Mouse (Mus musculus): ENCODE data around the gene Chac1. TPM values are rescaled to one million over a fixed set of nuclear protein-coding genes. Genes with fewer than 3 reads are reported as not detected.

Chac1 gene
- total and polyA plus RNA-seq, 2 experiments from 2014 or later: 9.1 to 20.4 TPM

DNA sequence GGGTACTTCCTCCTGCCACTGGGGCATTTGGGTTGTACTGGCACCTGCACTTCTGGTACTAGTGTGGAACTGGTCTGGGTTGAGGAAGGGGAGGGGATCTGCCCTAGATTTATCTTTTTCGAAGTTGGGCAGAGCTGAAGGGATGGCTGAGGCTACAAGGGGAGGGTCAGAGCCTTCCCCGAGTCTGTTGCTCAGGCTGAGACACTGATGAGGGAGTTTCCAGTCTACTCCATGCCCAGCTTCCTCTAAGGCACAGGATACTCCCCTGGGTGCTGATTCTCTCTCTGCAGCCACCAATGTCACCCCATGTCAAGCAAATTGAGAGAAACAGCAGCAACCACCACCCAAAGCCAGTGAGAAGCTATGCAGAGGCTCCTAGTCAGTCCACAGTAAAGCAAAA lies 15.0 kb upstream of the Chac1 start:
- ATAC-seq (no peak), DNase-seq (no peak)
- WGBS: 84% methylated on average over 2 of the region's 2 CpGs
- Histone ChIP-seq H3K9me3 (ENCODE audit: low read length) (no peaks in the 10 kb centered on the region), H3K9ac (no peak overlapping the region), H3K36me3 (ENCODE audit: insufficient read depth) (no peaks in the 10 kb centered on the region), H3K4me3 (ENCODE audit: low read depth, low read length) (no peak overlapping the region), H3K4me2 (ENCODE audit: low read depth) (no peak overlapping the region), H3K27me3 (ENCODE audit: insufficient read depth, low read length) (peaks cover 1% of the 10 kb centered on the region; the same call in 1 of the 2 replicates), H3K4me1 (ENCODE audit: insufficient read depth) (peaks cover 4% of the 10 kb centered on the region; the same call in 1 of the 2 replicates), H3K27ac (ENCODE audit: low read depth, low read length) (no peak overlapping the region)
- TF ChIP-seq CTCF (IDR thresholded peaks at IDR 0.05; ENCODE audit: low read depth): no peak

DNA sequence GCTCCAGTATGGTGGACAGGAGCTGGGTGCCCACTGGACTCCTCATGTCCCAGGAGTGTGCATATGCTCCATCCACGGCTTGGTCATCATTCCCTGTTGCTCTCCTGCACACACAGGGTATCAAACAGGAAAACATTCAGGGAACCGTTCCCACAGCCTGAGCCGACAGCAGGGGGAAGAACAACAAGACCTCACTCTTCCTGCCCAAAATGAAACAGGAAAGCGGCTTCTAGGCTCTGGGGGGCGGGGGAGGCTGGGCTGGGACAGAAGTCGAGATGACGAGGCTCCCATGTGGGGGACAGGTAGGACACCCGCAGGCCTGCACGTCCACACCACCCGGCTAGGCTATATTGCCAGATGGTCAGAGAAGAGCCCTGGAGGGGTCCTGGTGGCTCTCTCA lies 14.6 kb upstream of the Chac1 start:
- H3K9ac ChIP-seq: no peak overlapping the region
- DNase-seq: no peak
- no peak overlapping the region for H3K4me2 ChIP-seq (ENCODE audit: low read depth)
- WGBS: 75% methylated on average over 10 of the region's 10 CpGs
- H3K4me1 ChIP-seq (ENCODE audit: insufficient read depth): peaks cover 4% of the 10 kb centered on the region; the same call in 1 of the 2 replicates
- H3K9me3 ChIP-seq (ENCODE audit: low read length): no peaks in the 10 kb centered on the region
- H3K27me3 ChIP-seq (ENCODE audit: insufficient read depth, low read length): no peaks in the 10 kb centered on the region
- TF ChIP-seq CTCF (IDR thresholded peaks at IDR 0.05; ENCODE audit: low read depth): no peak
- ATAC-seq: no peak
- no peak overlapping the region for H3K4me3 ChIP-seq (ENCODE audit: low read depth, low read length)
- H3K27ac ChIP-seq (ENCODE audit: low read depth, low read length): no peak overlapping the region
- no peaks in the 10 kb centered on the region for H3K36me3 ChIP-seq (ENCODE audit: insufficient read depth)

DNA sequence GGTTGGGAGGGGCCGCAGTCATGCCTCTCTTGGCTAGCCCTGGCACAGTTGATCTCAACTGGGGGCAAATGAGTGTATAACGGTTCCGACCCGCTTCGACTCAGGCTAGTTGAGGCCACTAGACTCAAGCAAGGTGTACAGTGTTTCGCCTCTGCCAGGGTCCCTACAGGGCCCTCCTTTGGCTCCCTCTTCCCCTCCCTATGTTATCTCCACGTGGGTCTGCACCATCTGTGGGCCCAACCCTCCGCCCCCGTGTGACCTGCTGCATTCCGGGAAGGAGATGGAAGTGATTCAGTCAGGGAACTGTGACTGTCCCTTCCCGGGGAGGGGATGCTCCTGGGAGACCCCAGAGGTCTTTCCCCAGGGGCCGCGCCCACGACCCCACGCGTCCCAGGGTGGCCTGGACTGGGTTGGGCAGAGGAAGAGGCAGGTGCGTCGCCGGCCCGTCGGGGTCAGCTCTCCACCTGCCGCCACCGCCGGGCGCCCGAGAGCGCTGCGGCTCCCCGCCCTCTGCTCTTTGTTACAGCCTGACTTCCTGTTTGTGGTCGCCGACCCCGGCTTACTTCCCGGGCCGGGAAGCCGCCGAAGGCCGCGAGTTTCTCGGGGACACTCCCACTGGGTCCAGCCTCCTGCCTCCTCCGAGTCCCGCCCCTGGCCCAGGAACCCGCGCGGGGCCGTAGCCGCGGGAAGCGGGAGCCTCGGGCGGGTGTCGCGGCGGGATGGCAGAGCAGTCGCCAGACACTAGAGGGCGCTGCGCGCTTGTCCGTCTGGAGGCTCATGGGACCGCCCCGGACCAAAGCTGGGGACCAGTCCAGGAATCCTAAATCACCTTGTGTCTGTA lies 13.4 kb upstream of the Chac1 start:
- H3K4me3 ChIP-seq (ENCODE audit: low read depth, low read length): peak overlapping the region; percentile 61
- H3K9me3 ChIP-seq (ENCODE audit: low read length): no peaks in the 10 kb centered on the region
- no peaks in the 10 kb centered on the region for H3K27me3 ChIP-seq (ENCODE audit: insufficient read depth, low read length)
- WGBS: 7% methylated on average over 60 of the region's 60 CpGs
- H3K4me1 ChIP-seq (ENCODE audit: insufficient read depth): peaks cover 4% of the 10 kb centered on the region; the same call in 1 of the 2 replicates
- H3K27ac ChIP-seq (ENCODE audit: low read depth, low read length): peak overlapping the region; percentile 58; the same call in 1 of the 2 replicates
- no peaks in the 10 kb centered on the region for H3K36me3 ChIP-seq (ENCODE audit: insufficient read depth)
- ATAC-seq: peak; percentile 91
- peak; percentile 92 for DNase-seq
- peak overlapping the region; percentile 81 for H3K9ac ChIP-seq
- peak overlapping the region; percentile 91 for H3K4me2 ChIP-seq (ENCODE audit: low read depth)
- peak; percentile 94 for TF ChIP-seq CTCF (IDR thresholded peaks at IDR 0.05; ENCODE audit: low read depth)

DNA sequence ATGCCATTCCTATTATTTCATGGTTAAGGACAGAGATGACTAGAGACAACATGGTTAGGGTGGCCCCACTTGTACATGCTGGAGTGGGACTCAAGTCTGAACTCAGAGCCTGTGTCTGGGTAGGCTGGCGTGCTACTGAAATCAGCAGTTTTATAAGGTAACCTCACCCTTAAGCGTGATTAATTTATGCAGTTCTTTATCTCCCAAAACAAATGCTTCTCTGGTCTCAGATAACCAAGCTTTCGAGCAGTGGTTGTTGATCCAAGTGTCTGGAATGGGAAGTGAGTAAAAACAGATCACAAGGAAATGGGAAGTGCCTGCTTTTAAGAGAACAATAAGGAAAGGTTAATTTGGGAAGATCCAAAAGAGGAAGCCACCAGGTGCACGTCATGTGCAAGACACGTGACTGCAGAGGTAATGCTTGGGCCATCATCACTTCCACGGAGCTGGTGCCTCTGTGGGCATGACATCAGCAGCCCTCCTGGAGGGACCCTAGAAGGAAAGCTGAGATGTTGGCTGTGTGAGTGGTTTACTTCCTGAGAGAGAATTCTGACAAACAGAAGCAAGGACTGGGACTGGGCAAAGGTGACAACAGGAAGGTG lies 6.4 kb upstream of the Chac1 start:
- Histone ChIP-seq H3K27me3 (ENCODE audit: insufficient read depth, low read length) (no peaks in the 10 kb centered on the region), H3K9ac (no peak overlapping the region), H3K4me1 (ENCODE audit: insufficient read depth) (no peaks in the 10 kb centered on the region), H3K36me3 (ENCODE audit: insufficient read depth) (no peaks in the 10 kb centered on the region), H3K9me3 (ENCODE audit: low read length) (no peaks in the 10 kb centered on the region), H3K27ac (ENCODE audit: low read depth, low read length) (no peak overlapping the region), H3K4me2 (ENCODE audit: low read depth) (no peak overlapping the region), H3K4me3 (ENCODE audit: low read depth, low read length) (no peak overlapping the region)
- TF ChIP-seq CTCF (IDR thresholded peaks at IDR 0.05; ENCODE audit: low read depth): no peak
- ATAC-seq: no peak
- no peak for DNase-seq
- 53% methylated on average over 6 of the region's 6 CpGs for WGBS

DNA sequence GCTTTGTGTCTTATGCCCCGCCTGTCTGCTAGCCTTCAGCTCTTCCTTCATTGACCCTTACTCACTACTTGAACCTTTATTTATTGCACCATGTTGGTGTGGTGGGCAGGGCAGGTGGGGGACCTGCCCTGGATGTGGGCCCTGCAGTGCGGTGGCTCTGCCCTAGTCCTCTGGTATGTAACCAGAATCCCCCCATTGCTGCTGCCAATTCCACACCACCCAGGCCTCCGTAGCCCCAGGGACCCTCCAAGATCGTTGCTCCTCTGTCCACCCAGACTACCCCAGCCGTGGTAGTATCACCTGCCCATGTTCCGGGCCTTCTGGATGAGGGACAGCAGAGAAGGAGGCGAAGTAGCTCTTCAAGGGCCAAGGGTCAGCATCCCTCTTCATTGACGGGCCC lies 2.7 kb downstream of the Chac1 start:
- ATAC-seq: no peak
- Histone ChIP-seq H3K27ac (ENCODE audit: low read depth, low read length) (no peak overlapping the region), H3K4me1 (ENCODE audit: insufficient read depth) (peaks cover 6% of the 10 kb centered on the region; the same call in 1 of the 2 replicates), H3K4me2 (ENCODE audit: low read depth) (no peak overlapping the region), H3K27me3 (ENCODE audit: insufficient read depth, low read length) (no peaks in the 10 kb centered on the region), H3K9ac (no peak overlapping the region), H3K9me3 (ENCODE audit: low read length) (no peaks in the 10 kb centered on the region), H3K36me3 (ENCODE audit: insufficient read depth) (no peaks in the 10 kb centered on the region), H3K4me3 (ENCODE audit: low read depth, low read length) (no peak overlapping the region)
- 87% methylated on average over 8 of the region's 8 CpGs for WGBS
- no peak for DNase-seq
- TF ChIP-seq CTCF (IDR thresholded peaks at IDR 0.05; ENCODE audit: low read depth): no peak

DNA sequence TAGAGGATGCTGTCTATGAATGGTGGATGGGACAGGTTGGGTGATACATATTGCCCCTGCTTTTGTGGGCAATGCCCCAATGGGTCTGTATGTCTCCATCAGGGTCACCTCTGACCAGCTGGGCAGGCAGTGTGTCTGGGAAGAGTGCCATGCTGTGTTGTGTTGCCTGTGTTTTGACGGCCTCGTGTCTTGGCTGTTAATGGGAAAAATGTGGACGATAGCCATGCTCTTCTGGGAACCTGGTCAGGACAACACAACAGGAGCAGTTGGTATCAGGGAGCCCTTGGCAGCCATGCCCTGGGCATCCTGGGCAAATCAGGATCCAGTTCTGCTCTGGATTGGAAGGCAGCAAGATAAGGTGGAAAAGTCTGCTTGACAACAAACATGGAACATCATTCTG lies 4.1 kb downstream of the Chac1 start:
- Histone ChIP-seq H3K9ac (no peak overlapping the region), H3K4me2 (ENCODE audit: low read depth) (no peak overlapping the region), H3K4me1 (ENCODE audit: insufficient read depth) (peaks cover 6% of the 10 kb centered on the region; the same call in 1 of the 2 replicates), H3K4me3 (ENCODE audit: low read depth, low read length) (no peak overlapping the region), H3K9me3 (ENCODE audit: low read length) (no peaks in the 10 kb centered on the region), H3K27ac (ENCODE audit: low read depth, low read length) (no peak overlapping the region), H3K27me3 (ENCODE audit: insufficient read depth, low read length) (no peaks in the 10 kb centered on the region), H3K36me3 (ENCODE audit: insufficient read depth) (no peaks in the 10 kb centered on the region)
- TF ChIP-seq CTCF (IDR thresholded peaks at IDR 0.05; ENCODE audit: low read depth): no peak
- WGBS: 61% methylated on average over 3 of the region's 3 CpGs
- ATAC-seq (no peak), DNase-seq (peak; percentile 15)

DNA sequence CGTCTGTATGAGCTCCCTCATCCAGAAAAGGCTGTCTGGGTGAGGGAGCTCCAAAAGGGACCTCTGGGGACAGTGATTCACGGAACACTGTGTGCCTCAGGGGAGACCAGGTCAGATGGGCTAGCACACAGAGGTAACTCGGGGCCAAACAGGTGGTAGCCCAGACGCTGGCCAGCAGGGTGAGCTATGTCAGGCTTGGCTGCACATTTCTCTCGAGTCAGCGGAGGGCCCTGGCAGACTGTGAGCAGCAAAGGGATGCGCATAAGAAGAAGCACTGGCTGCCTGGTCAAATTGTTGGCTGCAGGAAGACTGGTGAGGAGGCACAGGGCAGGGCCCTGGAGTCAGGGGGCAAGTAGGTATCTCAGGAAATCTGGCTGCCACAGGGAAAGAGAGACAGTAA lies 4.6 kb downstream of the Chac1 start:
- Histone ChIP-seq H3K36me3 (ENCODE audit: insufficient read depth) (no peaks in the 10 kb centered on the region), H3K4me2 (ENCODE audit: low read depth) (no peak overlapping the region), H3K9ac (no peak overlapping the region), H3K27me3 (ENCODE audit: insufficient read depth, low read length) (no peaks in the 10 kb centered on the region), H3K9me3 (ENCODE audit: low read length) (peaks cover under 1% of the 10 kb centered on the region; the same call in 1 of the 2 replicates), H3K4me3 (ENCODE audit: low read depth, low read length) (no peak overlapping the region), H3K27ac (ENCODE audit: low read depth, low read length) (no peak overlapping the region), H3K4me1 (ENCODE audit: insufficient read depth) (peaks cover 1% of the 10 kb centered on the region; the same call in 1 of the 2 replicates)
- no peak for TF ChIP-seq CTCF (IDR thresholded peaks at IDR 0.05; ENCODE audit: low read depth)
- ATAC-seq: no peak
- no peak for DNase-seq
- WGBS: 22% methylated on average over 7 of the region's 7 CpGs
